Mouse (Mus musculus) cerebellum, adult 9-10 months (tissue): Measurements from ENCODE around the gene Tas2r119.

Source experiments
- DNase-seq: peaks from one replicate; pipeline ENCODE4 v3.0.0; 2022

Tas2r119 gene

DNA sequence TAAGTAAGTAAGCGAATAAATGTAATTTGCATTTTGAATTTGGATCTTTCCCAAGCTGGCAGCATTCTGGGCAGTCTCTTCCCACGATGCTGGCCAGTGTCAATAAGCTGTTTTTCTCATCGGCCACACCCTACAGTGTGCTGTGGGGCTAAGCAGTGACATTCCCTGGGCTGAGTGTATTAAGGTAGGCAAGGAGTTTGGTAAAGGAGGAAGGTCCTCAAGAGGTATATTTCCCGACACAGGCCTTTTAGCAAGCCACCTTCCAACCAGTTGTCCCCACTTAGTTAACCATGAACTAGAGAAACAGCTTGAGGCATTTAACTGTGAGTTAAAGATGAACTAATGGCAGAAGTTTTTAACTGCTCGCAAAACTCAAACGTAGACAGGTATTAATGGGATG, 49.3 kb downstream of the Tas2r119 start:
- no peak for DNase-seq

DNA sequence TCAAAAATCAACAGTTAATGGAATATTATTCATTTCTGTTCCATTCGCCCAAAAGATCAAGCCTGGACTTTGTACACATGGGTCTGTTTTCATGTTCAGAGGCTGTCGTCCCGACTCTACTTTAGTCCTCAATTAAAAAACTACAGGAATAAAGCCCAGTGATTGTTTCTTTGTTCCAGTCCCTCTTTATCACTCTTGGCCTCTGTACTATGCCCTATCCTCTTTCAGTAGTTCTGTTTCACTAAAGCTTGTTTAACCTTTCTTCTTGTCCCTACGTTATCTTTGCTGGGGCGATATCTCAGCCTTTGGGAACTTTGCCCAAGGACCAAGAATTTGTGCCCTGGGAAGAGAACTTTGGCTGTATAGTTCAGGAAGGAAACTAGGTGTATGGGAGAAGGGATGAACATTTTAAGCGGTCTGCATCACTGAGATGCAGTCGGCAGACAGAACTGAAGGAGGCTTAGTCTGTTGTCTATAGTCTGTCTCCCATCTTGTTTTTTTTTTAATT, 49.9 kb downstream of the Tas2r119 start:
- DNase-seq: no peak
